Mouse (Mus musculus): ENCODE data around the gene Parva.

DNA sequence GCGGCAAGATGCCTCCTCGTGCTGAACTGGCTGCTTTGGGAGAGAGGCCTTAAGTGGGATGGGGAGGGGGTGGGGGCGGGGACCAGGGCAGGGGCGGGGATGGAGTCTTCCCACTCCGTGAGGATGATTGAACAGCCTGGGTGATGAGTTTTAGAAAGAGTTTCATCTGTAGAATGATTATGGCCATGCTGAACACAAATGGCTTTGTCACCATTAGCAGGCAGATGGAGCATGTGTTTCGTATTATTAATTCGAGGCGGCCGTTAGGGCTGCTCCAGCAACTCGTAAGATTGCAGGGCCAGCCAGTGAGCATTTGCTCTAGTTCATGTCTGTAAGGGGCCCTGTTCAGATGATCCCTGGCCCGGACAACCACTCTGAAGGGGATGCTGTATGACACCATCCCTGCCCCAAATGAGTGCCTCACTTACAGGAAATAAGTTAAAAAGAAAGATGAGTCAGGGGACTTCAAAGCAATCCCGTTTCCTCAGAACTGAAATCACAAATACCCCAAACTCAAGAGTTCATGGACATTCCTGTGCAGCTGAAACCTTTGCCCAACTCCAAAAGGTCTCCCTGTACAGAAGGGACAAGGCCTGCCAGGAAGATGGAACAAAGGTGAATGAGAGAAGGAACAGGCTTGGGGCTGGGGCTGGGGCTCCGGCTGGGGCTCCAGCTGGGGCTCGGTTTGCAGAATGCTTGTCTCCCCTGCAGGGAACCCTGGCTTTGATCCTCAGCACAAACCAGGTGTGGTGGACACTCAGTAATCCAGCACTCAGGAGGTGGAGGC, 46.5 kb downstream of the Parva start:
- TF ChIP-seq CTCF (IDR thresholded peaks at IDR 0.05; ENCODE audit: borderline replicate concordance, insufficient read depth, low read length) (no peak), POLR2A (IDR thresholded peaks at IDR 0.05; ENCODE audit: low read depth, low read length) (no peak)

Data from embryonic fibroblast, embryonic 13.5 days (primary cell).